Mouse (Mus musculus): ENCODE results near the gene Edn3. TPM values are rescaled to one million over a fixed set of nuclear protein-coding genes. Genes with fewer than 3 reads are reported as not detected.

Edn3 gene
- polyA plus RNA-seq (2015; fragmentation: Nextera tagmentation; extraction: Ambion mirVana), result 4.7 and 11.0 TPM in 2 replicates

DNA sequence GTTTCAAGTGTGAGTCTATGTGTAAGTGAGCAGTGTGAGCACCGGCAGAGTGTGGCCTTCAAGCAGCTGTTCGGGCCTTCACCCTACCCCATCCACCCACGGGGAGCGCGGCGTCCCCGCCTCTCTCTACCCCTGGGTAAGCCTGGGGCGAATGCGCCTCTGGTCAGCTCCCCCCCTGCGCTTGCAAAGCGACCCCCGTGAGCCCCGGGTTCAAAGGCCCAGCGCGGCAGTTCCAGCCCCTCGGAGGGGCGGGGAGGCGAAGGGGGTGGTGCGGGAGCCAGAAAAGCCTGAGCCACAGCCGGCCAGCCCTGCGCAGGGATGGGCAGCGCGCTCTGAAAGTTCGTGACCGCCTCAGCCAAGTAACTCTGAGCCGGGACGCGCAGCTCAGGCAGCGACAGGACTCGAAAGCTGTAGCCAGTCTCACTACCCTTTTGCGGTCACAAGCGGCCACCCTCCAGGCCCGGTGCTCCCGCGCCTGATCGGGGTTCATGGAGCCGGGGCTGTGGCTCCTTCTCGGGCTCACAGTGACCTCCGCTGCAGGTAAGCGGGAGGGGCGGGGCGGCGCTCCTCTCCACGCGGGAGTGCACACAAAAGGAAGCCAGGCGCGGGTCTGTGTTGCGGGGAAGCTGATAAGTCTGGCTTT, at the start of gene Edn3:
Edn3 (plus strand) TSS at position 141 of the 643 bp plus-strand sequence.
- 1% methylated on average over 47 of the region's 48 CpGs for WGBS

DNA sequence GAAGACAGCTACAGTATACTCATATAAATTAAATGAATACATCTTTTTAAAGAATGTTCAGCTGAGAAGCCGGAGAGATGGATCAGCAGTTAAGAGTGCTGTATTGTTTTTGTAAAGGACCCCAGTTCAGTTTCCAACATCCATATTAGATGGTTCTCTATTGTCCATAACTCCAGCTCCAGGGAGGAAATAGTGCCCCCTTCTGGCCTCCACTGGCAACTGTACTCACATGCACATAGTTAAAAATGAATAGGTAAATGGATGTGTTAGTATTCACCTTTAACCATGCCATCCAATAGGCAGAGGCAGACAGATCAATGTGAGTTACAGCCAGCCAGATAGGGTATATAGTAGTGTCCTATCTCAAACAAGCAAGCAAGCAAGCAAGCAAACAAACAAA, 48.4 kb upstream of the Edn3 start:
- 92% methylated on average over 1 of the region's 1 CpGs for WGBS
- no peaks in the 10 kb centered on the region for H3K36me3 ChIP-seq
- H3K4me1 ChIP-seq, result no peaks in the 10 kb centered on the region
- ATAC-seq (ENCODE audit: low FRiP score), result no peak
- H3K9me3 ChIP-seq (replicated peaks), result no peaks in the 10 kb centered on the region
- H3K9ac ChIP-seq (replicated peaks), result no peak overlapping the region
- no peak overlapping the region for H3K27ac ChIP-seq (replicated peaks)
- no peaks in the 10 kb centered on the region for H3K27me3 ChIP-seq (replicated peaks)
- no peak overlapping the region for H3K4me3 ChIP-seq (replicated peaks)
- H3K4me2 ChIP-seq, result no peak overlapping the region

More for the DNA sequence above, at the start of gene Edn3:
- no peak within 1 kb of the TSS for H3K27ac ChIP-seq (replicated peaks)
- H3K4me1 ChIP-seq, result peaks cover 7% of the 10 kb centered on the region
- H3K4me3 ChIP-seq (replicated peaks), result peak within 1 kb of the TSS; percentile 36
- peaks cover 17% of the 10 kb centered on the region for H3K27me3 ChIP-seq (replicated peaks)
- no peak for ATAC-seq (ENCODE audit: low FRiP score)
- no peaks in the 10 kb centered on the region for H3K9me3 ChIP-seq (replicated peaks)
- H3K9ac ChIP-seq (replicated peaks), result peak within 1 kb of the TSS; percentile 37; the same call in 1 of the 2 replicates
- peak within 1 kb of the TSS; percentile 77 for H3K4me2 ChIP-seq
- no peaks in the 10 kb centered on the region for H3K36me3 ChIP-seq

DNA sequence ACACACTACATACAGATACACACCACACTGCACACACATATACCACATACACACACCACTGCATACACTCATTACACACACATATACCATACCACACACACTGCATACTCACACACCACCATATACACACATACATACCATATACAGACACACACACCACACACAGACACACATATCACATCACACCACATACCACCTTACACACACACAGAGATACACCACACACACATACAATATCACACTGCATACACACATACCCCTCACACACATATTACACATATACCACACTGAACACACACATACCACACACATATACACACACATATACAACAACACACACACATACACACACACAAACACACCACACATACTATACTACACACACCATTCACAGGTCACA, 44.5 kb upstream of the Edn3 start:
- Histone ChIP-seq H3K4me3 (replicated peaks) (no peak overlapping the region), H3K4me1 (no peaks in the 10 kb centered on the region), H3K27me3 (replicated peaks) (no peaks in the 10 kb centered on the region), H3K9ac (replicated peaks) (no peak overlapping the region), H3K27ac (replicated peaks) (no peak overlapping the region), H3K9me3 (replicated peaks) (no peaks in the 10 kb centered on the region), H3K36me3 (no peaks in the 10 kb centered on the region), H3K4me2 (no peak overlapping the region)
- no peak for ATAC-seq (ENCODE audit: low FRiP score)

DNA sequence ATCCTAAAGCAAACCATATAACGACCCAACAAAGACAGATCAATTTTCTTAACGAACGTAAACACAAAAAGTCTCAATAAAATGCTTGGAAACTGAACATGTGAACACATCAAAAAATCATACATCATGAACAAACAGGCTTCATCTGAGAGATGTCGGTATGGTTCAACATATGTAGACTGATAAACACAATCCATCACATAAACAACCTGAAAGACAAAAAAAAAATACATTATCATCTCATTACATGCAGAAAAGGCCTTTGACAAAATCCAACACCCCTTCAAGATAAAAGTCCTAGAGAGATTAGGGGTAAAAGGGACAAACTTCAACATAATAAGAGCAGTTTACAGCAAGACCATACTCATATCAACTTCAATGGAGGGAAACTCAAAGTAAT, 42.6 kb upstream of the Edn3 start:
- no peaks in the 10 kb centered on the region for H3K4me1 ChIP-seq
- H3K36me3 ChIP-seq, result no peaks in the 10 kb centered on the region
- H3K4me3 ChIP-seq (replicated peaks), result no peak overlapping the region
- H3K9ac ChIP-seq (replicated peaks), result no peak overlapping the region
- no peak for ATAC-seq (ENCODE audit: low FRiP score)
- H3K27ac ChIP-seq (replicated peaks), result no peak overlapping the region
- no peaks in the 10 kb centered on the region for H3K9me3 ChIP-seq (replicated peaks)
- H3K4me2 ChIP-seq, result no peak overlapping the region
- WGBS, result 88% methylated on average over 4 of the region's 4 CpGs
- no peaks in the 10 kb centered on the region for H3K27me3 ChIP-seq (replicated peaks)

DNA sequence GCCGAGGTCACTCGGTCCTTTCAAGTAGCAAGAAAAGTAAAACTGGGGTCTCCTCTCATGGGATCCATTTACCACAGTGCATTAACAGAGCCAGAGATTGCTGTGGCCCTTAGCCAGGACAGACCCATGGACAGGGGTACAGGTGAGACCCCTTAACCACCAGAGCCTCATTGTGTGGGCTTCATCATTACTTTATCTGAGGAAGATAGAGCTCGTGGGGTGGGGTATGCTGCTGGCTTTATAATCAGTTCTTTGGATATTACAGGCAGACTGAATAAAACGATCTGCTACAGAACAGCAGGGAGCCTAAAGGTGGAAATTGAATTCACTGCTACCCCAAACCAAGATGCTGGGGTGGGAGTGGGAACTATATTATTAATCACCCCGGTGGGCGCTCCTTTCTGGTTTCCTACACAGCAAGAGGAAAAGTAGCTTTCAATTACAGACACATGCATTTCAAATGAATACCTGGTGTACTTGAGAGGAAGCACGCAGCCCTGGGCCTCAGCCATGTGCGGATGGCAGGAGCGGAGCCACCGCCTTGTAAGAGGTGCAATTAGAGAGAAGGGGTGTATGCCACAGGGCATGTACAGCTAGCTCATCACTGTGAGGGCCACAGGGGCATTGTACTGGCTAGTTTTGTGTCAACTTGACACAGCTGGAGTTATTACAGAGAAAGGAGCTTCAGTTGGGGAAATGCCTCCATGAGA, 33.1 kb upstream of the Edn3 start:
- no peak overlapping the region for H3K4me2 ChIP-seq
- no peak overlapping the region for H3K9ac ChIP-seq (replicated peaks)
- WGBS, result 60% methylated on average over 10 of the region's 10 CpGs
- H3K4me3 ChIP-seq (replicated peaks), result no peak overlapping the region
- H3K36me3 ChIP-seq, result no peaks in the 10 kb centered on the region
- no peaks in the 10 kb centered on the region for H3K27me3 ChIP-seq (replicated peaks)
- H3K9me3 ChIP-seq (replicated peaks), result no peaks in the 10 kb centered on the region
- peaks cover 26% of the 10 kb centered on the region; the same call in 1 of the 2 replicates for H3K4me1 ChIP-seq
- 0 out of 2 replicates have a peak overlapping the region, but pooled peaks have one; percentile 18 for H3K27ac ChIP-seq (replicated peaks)
- peak; percentile 71 for ATAC-seq (ENCODE audit: low FRiP score)

DNA sequence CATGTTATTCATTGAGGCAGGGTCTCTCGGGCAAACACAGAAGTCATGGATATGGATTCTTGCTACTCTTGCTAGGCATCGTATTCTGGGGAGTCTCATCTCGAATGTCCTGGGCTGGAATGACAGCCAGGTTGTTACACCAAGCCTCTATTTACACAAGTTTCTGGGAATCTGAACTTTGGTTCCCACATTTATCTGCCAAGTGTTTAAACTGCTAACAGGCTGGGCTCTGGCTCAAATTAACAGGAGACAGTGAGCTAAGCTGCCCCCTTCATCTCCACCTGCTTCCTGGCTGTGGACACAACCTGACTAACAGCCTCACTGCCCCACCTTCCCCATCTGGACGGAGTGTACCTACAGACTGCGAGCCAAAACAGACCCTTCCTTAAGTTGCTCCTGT, 28.5 kb upstream of the Edn3 start:
- H3K4me1 ChIP-seq, result 0 out of 2 replicates have a peak, but pooled peaks cover 2% of the 10 kb centered on the region
- no peak overlapping the region for H3K4me3 ChIP-seq (replicated peaks)
- no peak for ATAC-seq (ENCODE audit: low FRiP score)
- no peaks in the 10 kb centered on the region for H3K36me3 ChIP-seq
- H3K27me3 ChIP-seq (replicated peaks), result no peaks in the 10 kb centered on the region
- 92% methylated on average over 5 of the region's 5 CpGs for WGBS
- no peak overlapping the region for H3K4me2 ChIP-seq
- no peak overlapping the region for H3K27ac ChIP-seq (replicated peaks)
- no peaks in the 10 kb centered on the region for H3K9me3 ChIP-seq (replicated peaks)
- H3K9ac ChIP-seq (replicated peaks), result no peak overlapping the region

DNA sequence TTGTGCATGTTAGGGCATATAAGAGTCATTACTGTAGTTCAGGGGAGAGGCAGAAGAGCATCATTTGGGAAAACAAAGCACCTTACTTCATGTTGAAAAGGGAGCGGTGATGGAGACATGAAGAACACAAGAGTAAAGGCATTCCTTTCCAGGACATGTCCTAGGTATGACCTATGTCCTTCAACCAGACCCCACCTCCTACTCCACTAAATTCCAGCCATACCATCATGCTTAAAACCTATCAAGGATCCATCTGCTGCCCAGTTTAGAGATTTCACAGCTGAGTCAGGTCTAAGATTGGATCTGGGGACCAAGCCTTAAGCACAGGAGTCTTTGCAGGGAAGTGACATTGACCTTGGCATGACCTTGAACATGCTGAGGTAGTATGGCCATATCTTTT, 25.1 kb upstream of the Edn3 start:
- H3K9ac ChIP-seq (replicated peaks), result no peak overlapping the region
- H3K27ac ChIP-seq (replicated peaks), result no peak overlapping the region
- no peak for ATAC-seq (ENCODE audit: low FRiP score)
- 100% methylated on average over 1 of the region's 1 CpGs for WGBS
- no peak overlapping the region for H3K4me3 ChIP-seq (replicated peaks)
- H3K27me3 ChIP-seq (replicated peaks), result no peaks in the 10 kb centered on the region
- no peaks in the 10 kb centered on the region for H3K4me1 ChIP-seq
- no peaks in the 10 kb centered on the region for H3K36me3 ChIP-seq
- H3K9me3 ChIP-seq (replicated peaks), result no peaks in the 10 kb centered on the region
- no peak overlapping the region for H3K4me2 ChIP-seq

DNA sequence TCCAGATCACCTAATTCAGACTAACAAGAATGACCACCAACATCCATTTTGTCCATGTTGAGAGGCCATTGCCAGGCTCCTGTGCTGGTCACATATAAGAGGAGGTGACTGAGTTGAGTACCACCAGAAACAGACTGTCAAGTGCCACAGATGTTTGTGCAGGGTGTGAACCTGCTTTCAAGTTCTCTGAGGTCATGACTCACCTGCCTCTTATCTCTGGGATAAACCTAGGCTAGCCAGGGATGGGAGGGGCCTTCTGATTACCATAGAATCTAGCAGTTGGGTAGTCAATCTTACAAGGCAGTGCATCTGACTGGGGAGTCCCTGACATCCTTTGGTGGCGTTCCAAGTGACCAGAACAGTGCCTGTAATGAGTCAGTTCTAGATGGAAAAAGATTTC, 13.2 kb upstream of the Edn3 start:
- Histone ChIP-seq H3K4me1 (no peaks in the 10 kb centered on the region), H3K9ac (replicated peaks) (no peak overlapping the region), H3K4me3 (replicated peaks) (no peak overlapping the region), H3K9me3 (replicated peaks) (no peaks in the 10 kb centered on the region), H3K4me2 (no peak overlapping the region), H3K27me3 (replicated peaks) (no peaks in the 10 kb centered on the region), H3K27ac (replicated peaks) (no peak overlapping the region), H3K36me3 (no peaks in the 10 kb centered on the region)
- ATAC-seq (ENCODE audit: low FRiP score), result no peak
- WGBS, result 76% methylated on average over 1 of the region's 1 CpGs

DNA sequence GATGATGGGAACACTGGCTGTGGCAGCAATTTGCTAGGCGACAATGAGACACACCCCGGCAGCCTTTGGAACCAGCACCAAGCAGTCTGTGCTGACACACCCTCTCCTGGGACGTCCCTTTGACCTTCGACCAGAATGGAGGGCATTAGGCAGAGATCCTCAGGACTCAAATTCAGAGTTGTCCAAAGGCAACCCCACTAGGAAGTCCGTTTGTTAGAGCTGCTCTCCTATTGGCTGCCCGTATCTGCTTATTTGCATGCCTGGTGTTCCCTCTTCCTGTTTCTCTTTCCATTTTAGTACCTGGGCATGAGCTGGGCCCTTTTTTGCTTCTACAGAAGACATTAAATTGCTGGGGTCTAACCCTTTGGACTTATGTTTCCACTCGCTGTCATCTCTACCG, 12.0 kb upstream of the Edn3 start:
- Histone ChIP-seq H3K27ac (replicated peaks) (no peak overlapping the region), H3K4me2 (no peak overlapping the region), H3K9ac (replicated peaks) (no peak overlapping the region), H3K4me3 (replicated peaks) (no peak overlapping the region), H3K36me3 (no peaks in the 10 kb centered on the region), H3K4me1 (no peaks in the 10 kb centered on the region), H3K9me3 (replicated peaks) (no peaks in the 10 kb centered on the region), H3K27me3 (replicated peaks) (no peaks in the 10 kb centered on the region)
- WGBS, result 81% methylated on average over 8 of the region's 8 CpGs
- no peak for ATAC-seq (ENCODE audit: low FRiP score)

DNA sequence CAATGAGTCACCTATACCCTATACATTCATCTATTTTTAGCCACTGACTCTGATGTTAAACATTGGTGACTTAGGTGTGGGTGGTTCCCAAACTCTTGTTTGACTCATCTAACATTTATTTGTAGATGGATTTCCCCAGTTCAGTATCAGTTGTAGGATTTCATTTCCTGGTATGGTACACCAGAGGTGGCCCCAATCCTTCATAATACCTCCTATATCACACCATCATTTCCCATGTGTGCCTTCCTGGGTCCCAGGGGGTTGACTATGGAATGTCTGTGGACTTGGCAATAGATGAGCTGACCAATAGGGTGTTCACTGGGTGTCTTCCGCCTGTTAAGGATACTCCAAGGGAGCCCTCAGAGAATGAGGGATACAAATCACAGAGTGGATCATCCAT, 7.2 kb upstream of the Edn3 start:
- Histone ChIP-seq H3K27ac (replicated peaks) (no peak overlapping the region), H3K4me2 (no peak overlapping the region), H3K27me3 (replicated peaks) (no peaks in the 10 kb centered on the region), H3K36me3 (no peaks in the 10 kb centered on the region), H3K9ac (replicated peaks) (no peak overlapping the region), H3K9me3 (replicated peaks) (no peaks in the 10 kb centered on the region), H3K4me3 (replicated peaks) (no peak overlapping the region), H3K4me1 (no peaks in the 10 kb centered on the region)
- 93% methylated on average over 1 of the region's 1 CpGs for WGBS
- no peak for ATAC-seq (ENCODE audit: low FRiP score)

DNA sequence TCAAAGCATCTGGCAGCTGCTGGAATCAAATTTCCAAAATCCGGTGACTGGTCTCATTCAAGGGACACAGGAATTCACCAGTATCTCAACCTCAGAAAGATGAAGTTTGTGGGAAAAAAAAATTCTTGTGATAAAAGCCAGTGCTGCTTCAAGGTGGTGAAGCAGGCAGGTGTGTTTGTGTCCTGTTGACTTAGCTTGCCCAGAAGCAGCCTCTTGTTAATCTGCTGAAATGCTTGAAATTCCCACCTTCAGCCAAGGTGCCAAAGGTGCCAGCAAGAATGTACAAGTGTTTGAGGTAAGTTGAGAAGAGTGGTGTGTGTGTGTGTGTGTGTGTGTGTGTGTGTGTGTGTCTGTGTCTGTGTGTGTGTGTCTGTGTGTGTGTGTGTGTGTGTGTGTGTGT, 6.2 kb upstream of the Edn3 start:
- H3K4me1 ChIP-seq, result no peaks in the 10 kb centered on the region
- H3K9me3 ChIP-seq (replicated peaks), result no peaks in the 10 kb centered on the region
- H3K27ac ChIP-seq (replicated peaks), result no peak overlapping the region
- ATAC-seq (ENCODE audit: low FRiP score), result no peak
- no peaks in the 10 kb centered on the region for H3K27me3 ChIP-seq (replicated peaks)
- H3K4me3 ChIP-seq (replicated peaks), result no peak overlapping the region
- no peaks in the 10 kb centered on the region for H3K36me3 ChIP-seq
- WGBS, result 83% methylated on average over 1 of the region's 1 CpGs
- H3K9ac ChIP-seq (replicated peaks), result no peak overlapping the region
- H3K4me2 ChIP-seq, result no peak overlapping the region

DNA sequence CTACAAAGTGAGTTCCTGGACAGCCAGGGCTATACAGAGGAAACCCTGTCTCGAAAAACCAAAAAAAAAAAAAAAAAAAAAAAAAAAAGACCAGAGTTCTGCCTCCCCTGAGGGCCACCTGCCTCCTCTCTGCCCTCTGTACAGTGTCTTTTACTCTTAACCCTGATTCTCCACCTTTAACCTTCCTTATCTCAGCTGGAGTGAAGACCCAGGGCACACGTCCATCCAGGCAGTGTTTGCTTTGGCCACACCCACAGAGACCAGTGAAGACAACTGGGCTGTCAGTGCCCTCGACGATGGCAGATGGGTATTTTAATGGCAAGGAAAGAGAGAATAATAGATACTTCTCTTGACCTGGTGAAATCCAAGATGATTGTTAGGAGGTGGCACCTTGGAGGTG, 1.2 kb upstream of the Edn3 start:
- H3K36me3 ChIP-seq, result no peaks in the 10 kb centered on the region
- H3K4me2 ChIP-seq, result no peak overlapping the region
- no peaks in the 10 kb centered on the region for H3K9me3 ChIP-seq (replicated peaks)
- no peak overlapping the region for H3K27ac ChIP-seq (replicated peaks)
- H3K4me1 ChIP-seq, result peaks cover 7% of the 10 kb centered on the region
- H3K4me3 ChIP-seq (replicated peaks), result no peak overlapping the region
- H3K27me3 ChIP-seq (replicated peaks), result peaks cover 17% of the 10 kb centered on the region
- WGBS, result 82% methylated on average over 4 of the region's 4 CpGs
- no peak for ATAC-seq (ENCODE audit: low FRiP score)
- no peak overlapping the region for H3K9ac ChIP-seq (replicated peaks)
